Mouse (Mus musculus) thymus, adult 2 months (tissue): ENCODE measurements around the gene Clpp. TPM values are rescaled to one million over a fixed set of nuclear protein-coding genes. Genes with fewer than 3 reads are reported as not detected.

Experiments
- DNase-seq: peaks from one replicate; pipeline ENCODE4 v3.0.0; 2021
- H3K27ac ChIP-seq: fragments of 200-500 bp; 2 replicates; pipeline ENCODE4 v1.5.1; 2012; ENCODE audit warnings: low read length, control low read depth; ENCODE audit not compliant: control insufficient read depth, insufficient read depth
- H3K27me3 ChIP-seq: fragments of 200-500 bp; 2 replicates; pipeline ENCODE4 v1.6.1; 2012; ENCODE audit warnings: mild to moderate bottlenecking, low read length, moderate library complexity, mixed read lengths; ENCODE audit not compliant: control insufficient read depth, insufficient read depth
- H3K36me3 ChIP-seq: fragments of 200-500 bp; 2 replicates; pipeline ENCODE4 v1.6.1; 2012; ENCODE audit warnings: mild to moderate bottlenecking, low read length, moderate library complexity; ENCODE audit not compliant: control insufficient read depth, insufficient read depth
- H3K4me1 ChIP-seq: fragments of 200-500 bp; replicated peaks from 2 replicates; pipeline ENCODE4 v1.6.1; 2012; ENCODE audit warnings: low read length; ENCODE audit not compliant: control insufficient read depth, insufficient read depth
- H3K4me3 ChIP-seq: fragments of 200-500 bp; 2 replicates; pipeline ENCODE4 v1.5.1; 2012; ENCODE audit warnings: mild to moderate bottlenecking, low read length, control low read depth, moderate library complexity; ENCODE audit not compliant: control insufficient read depth, insufficient read depth
- CTCF ChIP-seq: fragments of 200-500 bp; IDR thresholded peaks from 2 replicates; pipeline ENCODE4 v1.5.1; 2012; ENCODE audit warnings: mild to moderate bottlenecking, control low read depth, low read length, moderate library complexity, borderline replicate concordance; ENCODE audit not compliant: control insufficient read depth, poor library complexity, insufficient read depth; ENCODE audit errors: extremely low read depth
- POLR2A ChIP-seq: fragments of 200-500 bp; IDR thresholded peaks from 2 replicates; pipeline ENCODE4 v1.6.1; 2012; ENCODE audit warnings: mild to moderate bottlenecking, low read length, control low read depth, moderate library complexity; ENCODE audit not compliant: control insufficient read depth, poor library complexity, insufficient read depth; ENCODE audit errors: extremely low read depth
- WGBS: fragments of 180-500 bp; shearing (Covaris S2); methylation state at CpG from one replicate; pipeline ENCODE4 v1.1.7; 2018; 5-methylcytosine and 5-hydroxymethylcytosine counted together
- polyA plus RNA-seq: library from polyadenylated mRNA; depleted of rRNA; stranded (reverse); fragments of >200 nt; gene quantifications from 2 replicates; pipeline ENCODE4 v1.2.3, GENCODE M21; 2012; rRNA removed

Clpp gene
- polyA plus RNA-seq = 131 and 144 TPM in 2 replicates

- peak; percentile 70; the same call in 1 of the 2 replicates for TF ChIP-seq POLR2A
- TF ChIP-seq CTCF = 0 out of 2 replicates have a peak, but pooled peaks have one; percentile 8
- Histone ChIP-seq H3K36me3 (peaks cover 9% of the 10 kb centered on the region; the same call in 1 of the 2 replicates), H3K27me3 (no peaks in the 10 kb centered on the region), H3K27ac (peak within 1 kb of the TSS; percentile 51), H3K4me1 (peaks cover 5% of the 10 kb centered on the region), H3K4me3 (peak within 1 kb of the TSS; percentile 81)
- under 1% methylated on average over 52 of the region's 52 CpGs for WGBS
- DNase-seq = peak; percentile 97
These were observed at the start of gene Clpp for GRCm38 (mm10) chr17:56990115-56990746. Gene Clpp, plus strand, starts transcription at chr17:56990305.

- 36% methylated on average over 3 of the region's 3 CpGs for WGBS
- Histone ChIP-seq H3K27ac (no peak overlapping the region), H3K27me3 (no peaks in the 10 kb centered on the region), H3K4me1 (no peaks in the 10 kb centered on the region), H3K36me3 (no peaks in the 10 kb centered on the region), H3K4me3 (no peak overlapping the region)
- peak; percentile 71 for DNase-seq
- TF ChIP-seq POLR2A (no peak), CTCF (peak; percentile 76; the same call in 1 of the 2 replicates)
These were observed 39.2 kb upstream of the Clpp start for GRCm38 (mm10) chr17:56950915-56951314.

- H3K27me3 ChIP-seq = no peaks in the 10 kb centered on the region
- no peaks in the 10 kb centered on the region for H3K4me1 ChIP-seq
- H3K27ac ChIP-seq = no peak overlapping the region
- DNase-seq = no peak
- 94% methylated on average over 1 of the region's 1 CpGs for WGBS
- no peaks in the 10 kb centered on the region for H3K36me3 ChIP-seq
- H3K4me3 ChIP-seq = no peak overlapping the region
- no peak for TF ChIP-seq CTCF
- no peak for TF ChIP-seq POLR2A
These were observed 37.5 kb upstream of the Clpp start for GRCm38 (mm10) chr17:56952639-56953038.

- DNase-seq = no peak
- H3K4me3 ChIP-seq = no peak overlapping the region
- no peaks in the 10 kb centered on the region for H3K27me3 ChIP-seq
- no peak for TF ChIP-seq CTCF
- no peak for TF ChIP-seq POLR2A
- WGBS = 68% methylated on average over 7 of the region's 7 CpGs
- H3K36me3 ChIP-seq = no peaks in the 10 kb centered on the region
- peaks cover 5% of the 10 kb centered on the region for H3K4me1 ChIP-seq
- H3K27ac ChIP-seq = no peak overlapping the region
These were observed 35.2 kb upstream of the Clpp start for GRCm38 (mm10) chr17:56954871-56955270.

- DNase-seq = peak; percentile 8
- 16% methylated on average over 11 of the region's 11 CpGs for WGBS
- H3K27ac ChIP-seq = no peak overlapping the region
- H3K4me1 ChIP-seq = peaks cover 5% of the 10 kb centered on the region
- no peak overlapping the region for H3K4me3 ChIP-seq
- H3K36me3 ChIP-seq = no peaks in the 10 kb centered on the region
- H3K27me3 ChIP-seq = no peaks in the 10 kb centered on the region
- TF ChIP-seq CTCF = no peak
- TF ChIP-seq POLR2A = no peak
These were observed 32.2 kb upstream of the Clpp start for GRCm38 (mm10) chr17:56957763-56958429.

- no peak for DNase-seq
- H3K27me3 ChIP-seq = no peaks in the 10 kb centered on the region
- H3K4me3 ChIP-seq = no peak overlapping the region
- no peak for TF ChIP-seq POLR2A
- TF ChIP-seq CTCF = no peak
- WGBS = 88% methylated on average over 4 of the region's 4 CpGs
- no peaks in the 10 kb centered on the region for H3K36me3 ChIP-seq
- H3K4me1 ChIP-seq = peaks cover 5% of the 10 kb centered on the region
- no peak overlapping the region for H3K27ac ChIP-seq
These were observed 31.4 kb upstream of the Clpp start for GRCm38 (mm10) chr17:56958667-56959066.
